Mouse (Mus musculus) hindbrain, postnatal 0 days (tissue): ENCODE data around the gene Dtx2. TPM values are rescaled to one million over a fixed set of nuclear protein-coding genes. Genes with fewer than 3 reads are reported as not detected.

Experiments used
- ATAC-seq: fragments of 200-750 bp; cut with Nextera tagmentation; 2 replicates; pipeline ENCODE4 v1.8.0; 2017; ENCODE audit warnings: mild to moderate bottlenecking, moderate TSS enrichment, moderate library complexity
- DNase-seq: peaks from one replicate; pipeline ENCODE4 v3.0.0-alpha.2; 2015; ENCODE audit warnings: low spot score
- H3K27ac ChIP-seq: fragments of 300-500 bp; sonication (generic); 2 replicates; pipeline ENCODE4 v1.5.1; 2014; ENCODE audit warnings: mild to moderate bottlenecking
- H3K27me3 ChIP-seq: fragments of 300-500 bp; sonication (generic); 2 replicates; pipeline ENCODE4 v1.6.1; 2014; ENCODE audit warnings: low read length, mixed read lengths; ENCODE audit not compliant: insufficient read depth
- H3K36me3 ChIP-seq: fragments of 300-500 bp; sonication (generic); 2 replicates; pipeline ENCODE4 v1.6.1; 2014; ENCODE audit warnings: low read length, mixed read lengths; ENCODE audit not compliant: insufficient read depth
- H3K4me1 ChIP-seq: fragments of 300-500 bp; sonication (generic); 2 replicates; pipeline ENCODE4 v1.6.1; 2014; ENCODE audit warnings: antibody characterized with exemption, low read length, mixed read lengths; ENCODE audit not compliant: insufficient read depth
- H3K4me2 ChIP-seq: fragments of 300-500 bp; sonication (generic); 2 replicates; pipeline ENCODE4 v1.6.1; 2014; ENCODE audit warnings: low read depth, mild to moderate bottlenecking, low read length, moderate library complexity, mixed read lengths
- H3K4me3 ChIP-seq: fragments of 300-500 bp; sonication (generic); 2 replicates; pipeline ENCODE4 v1.5.1; 2014; ENCODE audit warnings: low read length
- H3K9ac ChIP-seq: fragments of 300-500 bp; sonication (generic); replicated peaks from 2 replicates; pipeline ENCODE4 v1.6.1; 2014; ENCODE audit warnings: mild to moderate bottlenecking, low read length, moderate library complexity, mixed read lengths
- H3K9me3 ChIP-seq: fragments of 300-500 bp; sonication (generic); 2 replicates; pipeline ENCODE4 v1.6.1; 2016; ENCODE audit warnings: low read length, mixed read lengths
- CTCF ChIP-seq: IDR thresholded peaks from 2 replicates; pipeline ENCODE4 v1.5.1; 2016; ENCODE audit warnings: antibody characterized with exemption, control low read depth, low read depth
- WGBS: fragments of 180-500 bp; shearing (Covaris S2); extraction: QIAGEN DNeasy Blood & Tissue Kit; methylation state at CpG from one replicate; pipeline ENCODE4 v1.1.7; 2014; 5-methylcytosine and 5-hydroxymethylcytosine counted together
- polyA plus RNA-seq: library from polyadenylated mRNA; unstranded; fragments of >200 nt; fragmentation: Nextera tagmentation; extraction: Ambion mirVana; gene quantifications from 2 replicates; pipeline ENCODE4 v1.2.1, GENCODE M21; 2015
- total RNA-seq: library from RNA; depleted of rRNA; stranded (reverse); fragments of >200 nt; gene quantifications from 2 replicates; pipeline ENCODE4 v1.2.3, GENCODE M21; 2014; rRNA removed

The Dtx2 gene
- total and polyA plus RNA-seq, 2 experiments from 2014 or later = 17.4 to 28.6 TPM

- H3K9me3 ChIP-seq = no peaks in the 10 kb centered on the region
- no peak overlapping the region; the same call in 1 of the 2 replicates for H3K27ac ChIP-seq
- H3K36me3 ChIP-seq = no peaks in the 10 kb centered on the region
- H3K4me2 ChIP-seq = no peak overlapping the region
- no peaks in the 10 kb centered on the region for H3K4me1 ChIP-seq
- no peak for TF ChIP-seq CTCF
- no peaks in the 10 kb centered on the region for H3K27me3 ChIP-seq
- H3K4me3 ChIP-seq = no peak overlapping the region
- 30% methylated on average over 7 of the region's 7 CpGs for WGBS
- peak; percentile 12 for DNase-seq
- no peak for ATAC-seq
- no peak overlapping the region for H3K9ac ChIP-seq
Observed at GRCm38 (mm10) chr5:136076284-136076683, 81.7 kb downstream of the Dtx2 start.

- Histone ChIP-seq H3K9ac (no peak overlapping the region), H3K9me3 (no peaks in the 10 kb centered on the region), H3K27me3 (no peaks in the 10 kb centered on the region), H3K36me3 (no peaks in the 10 kb centered on the region), H3K4me2 (no peak overlapping the region), H3K4me3 (no peak overlapping the region), H3K27ac (no peak overlapping the region), H3K4me1 (no peaks in the 10 kb centered on the region)
- DNase-seq (no peak), ATAC-seq (no peak)
- no peak for TF ChIP-seq CTCF
- 82% methylated on average over 9 of the region's 9 CpGs for WGBS
Observed at GRCm38 (mm10) chr5:136077001-136077550, 82.5 kb downstream of the Dtx2 start.

GRCm38 (mm10) chr5:136078136-136078535 lies 83.5 kb downstream of the Dtx2 start:
- WGBS = 92% methylated on average over 5 of the region's 5 CpGs
- no peak for TF ChIP-seq CTCF
- H3K4me1 ChIP-seq = no peaks in the 10 kb centered on the region
- no peak overlapping the region for H3K9ac ChIP-seq
- no peaks in the 10 kb centered on the region for H3K36me3 ChIP-seq
- no peak overlapping the region for H3K4me2 ChIP-seq
- DNase-seq = no peak
- no peak for ATAC-seq
- H3K9me3 ChIP-seq = no peaks in the 10 kb centered on the region
- no peak overlapping the region for H3K27ac ChIP-seq
- H3K4me3 ChIP-seq = no peak overlapping the region
- no peaks in the 10 kb centered on the region for H3K27me3 ChIP-seq

- no peak for DNase-seq
- Histone ChIP-seq H3K4me3 (no peak overlapping the region), H3K9me3 (no peaks in the 10 kb centered on the region), H3K9ac (no peak overlapping the region), H3K36me3 (no peaks in the 10 kb centered on the region), H3K27me3 (no peaks in the 10 kb centered on the region), H3K27ac (no peak overlapping the region), H3K4me2 (no peak overlapping the region), H3K4me1 (peaks cover 8% of the 10 kb centered on the region)
- TF ChIP-seq CTCF = peak; percentile 33
- 78% methylated on average over 4 of the region's 4 CpGs for WGBS
- ATAC-seq = no peak
Observed at GRCm38 (mm10) chr5:136082345-136082744, 87.7 kb downstream of the Dtx2 start.

Other genes with a start within 250 kb of the Dtx2 start
- gene Styxl1, start 216.4 kb upstream of the Dtx2 start, total RNA-seq = 0.10 TPM in 1 of 2 replicates, not detected in the other
- gene Styxl1, start 216.4 kb upstream of the Dtx2 start, polyA plus RNA-seq = 0.61 and 0.69 TPM in 2 replicates
- 165 and 169 TPM in 2 replicates for gene Mdh2, start 216.3 kb upstream of the Dtx2 start, total RNA-seq
- 732 and 760 TPM in 2 replicates for gene Mdh2, start 216.3 kb upstream of the Dtx2 start, polyA plus RNA-seq
- 75.8 and 106 TPM in 2 replicates for gene Srrm3, start 187.9 kb upstream of the Dtx2 start, total RNA-seq
- gene Srrm3, start 187.9 kb upstream of the Dtx2 start, polyA plus RNA-seq = 50.8 and 55.7 TPM in 2 replicates
- 29.4 and 29.6 TPM in 2 replicates for gene Hspb1, start 106.9 kb upstream of the Dtx2 start, total RNA-seq
- 28.0 and 30.0 TPM in 2 replicates for gene Hspb1, start 106.9 kb upstream of the Dtx2 start, polyA plus RNA-seq
- 334 and 336 TPM in 2 replicates for gene Ywhag, start 60.2 kb upstream of the Dtx2 start, total RNA-seq
- gene Ywhag, start 60.2 kb upstream of the Dtx2 start, polyA plus RNA-seq = 734 and 782 TPM in 2 replicates
- gene Ssc4d, start 20.3 kb upstream of the Dtx2 start, total RNA-seq = 6.5 and 18.9 TPM in 2 replicates
- gene Ssc4d, start 20.3 kb upstream of the Dtx2 start, polyA plus RNA-seq = 3.6 and 3.8 TPM in 2 replicates
- gene Zp3, start 14.7 kb upstream of the Dtx2 start, total RNA-seq = 0.10 TPM in 1 of 2 replicates, not detected in the other
- 0.18 and 0.39 TPM in 2 replicates for gene Zp3, start 14.7 kb upstream of the Dtx2 start, polyA plus RNA-seq
- gene Upk3b, start 43.7 kb downstream of the Dtx2 start, total RNA-seq = not detected in 2 replicates
- gene Upk3b, start 43.7 kb downstream of the Dtx2 start, polyA plus RNA-seq = not detected in 2 replicates
- gene Upk3bl, start 59.7 kb downstream of the Dtx2 start, total RNA-seq = not detected in 2 replicates
- gene Upk3bl, start 59.7 kb downstream of the Dtx2 start, polyA plus RNA-seq = 0.14 TPM in 1 of 2 replicates, not detected in the other
- gene Rasa4, start 89.1 kb downstream of the Dtx2 start, total RNA-seq = 27.0 and 27.5 TPM in 2 replicates
- gene Rasa4, start 89.1 kb downstream of the Dtx2 start, polyA plus RNA-seq = 19.2 and 19.4 TPM in 2 replicates
- 94.2 and 159 TPM in 2 replicates for gene Polr2j, start 121.8 kb downstream of the Dtx2 start, total RNA-seq
- 235 and 245 TPM in 2 replicates for gene Polr2j, start 121.8 kb downstream of the Dtx2 start, polyA plus RNA-seq
- gene Lrwd1, start 141.3 kb downstream of the Dtx2 start, total RNA-seq = 32.9 and 35.8 TPM in 2 replicates
- gene Lrwd1, start 141.3 kb downstream of the Dtx2 start, polyA plus RNA-seq = 16.8 and 17.7 TPM in 2 replicates
- gene Alkbh4, start 141.3 kb downstream of the Dtx2 start, total RNA-seq = 17.6 and 21.9 TPM in 2 replicates
- gene Alkbh4, start 141.3 kb downstream of the Dtx2 start, polyA plus RNA-seq = 15.2 and 15.4 TPM in 2 replicates
- gene Orai2, start 175.9 kb downstream of the Dtx2 start, total RNA-seq = 122 and 148 TPM in 2 replicates
- 50.6 and 56.8 TPM in 2 replicates for gene Orai2, start 175.9 kb downstream of the Dtx2 start, polyA plus RNA-seq
- gene Prkrip1, start 204.2 kb downstream of the Dtx2 start, total RNA-seq = 11.2 and 15.1 TPM in 2 replicates
- 58.7 and 59.0 TPM in 2 replicates for gene Prkrip1, start 204.2 kb downstream of the Dtx2 start, polyA plus RNA-seq